Mouse (Mus musculus) gastrocnemius, adult 8-10 months (tissue): ENCODE results near the gene Fibcd1. TPM values are rescaled to one million over a fixed set of nuclear protein-coding genes. Genes with fewer than 3 reads are reported as not detected.

Experiments used
- DNase-seq, 2 experiments: peaks; one replicate each; pipeline ENCODE4 v3.0.0; 2022; ENCODE audit warnings: low spot score in 2 of 2
- total RNA-seq, 4 experiments: library from RNA; stranded (reverse); gene quantifications; 2 replicates each; pipeline ENCODE4 v1.2.4; 2022

The Fibcd1 gene
- total RNA-seq: not detected

DNA sequence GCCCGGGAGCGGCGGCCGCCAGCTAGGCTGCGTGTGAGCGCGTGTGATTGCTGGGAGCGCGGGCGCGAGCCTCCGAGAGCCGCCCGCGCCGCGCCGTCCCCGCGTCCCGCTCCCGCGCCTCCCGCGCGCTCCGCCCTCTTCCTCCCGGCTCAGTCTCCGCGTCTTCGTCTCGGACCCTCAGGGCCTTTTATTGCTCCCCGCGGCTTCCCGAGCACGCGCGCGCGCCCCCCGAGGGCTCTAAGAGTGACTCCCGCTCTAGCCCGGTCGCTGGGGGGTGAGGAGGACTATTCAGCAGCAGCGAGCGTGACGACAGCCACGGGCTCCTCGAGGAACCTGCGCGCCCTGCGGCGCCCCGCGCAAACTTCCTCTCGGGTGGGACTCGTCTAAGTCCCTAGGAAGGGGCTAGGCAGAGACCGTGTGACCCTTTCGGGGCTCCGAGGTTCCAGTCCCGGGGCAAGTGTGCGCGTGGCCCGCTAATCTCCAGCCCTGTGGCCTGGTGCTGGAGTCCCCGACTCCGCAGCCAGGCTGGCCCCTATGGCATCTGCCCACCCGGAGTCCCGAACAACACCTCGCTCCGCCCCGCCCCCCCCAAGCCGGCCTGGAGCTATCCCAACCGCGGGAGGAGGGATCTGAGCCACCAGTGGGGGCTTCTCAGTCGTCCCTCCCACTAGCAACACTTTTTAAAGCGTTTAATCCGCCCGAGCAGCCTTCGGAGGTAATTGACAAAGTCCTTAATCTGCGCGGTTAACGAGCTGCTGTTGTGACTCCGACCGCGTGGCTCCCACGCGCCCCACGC, at the start of gene Fibcd1:
Fibcd1 (minus strand) TSS at position 110 of the 796 bp plus-strand sequence.
- DNase-seq: no peak

GRCm38 (mm10) chr2:31894221-31894870, 48.5 kb upstream of the Fibcd1 start:
- DNase-seq: peak; percentile 31 to 64

- peak; percentile 41 to 78 for DNase-seq
These were observed 47.4 kb upstream of the Fibcd1 start for GRCm38 (mm10) chr2:31893110-31893669.

- no peak for DNase-seq
These were observed 45.4 kb upstream of the Fibcd1 start for GRCm38 (mm10) chr2:31891219-31891618.

DNA sequence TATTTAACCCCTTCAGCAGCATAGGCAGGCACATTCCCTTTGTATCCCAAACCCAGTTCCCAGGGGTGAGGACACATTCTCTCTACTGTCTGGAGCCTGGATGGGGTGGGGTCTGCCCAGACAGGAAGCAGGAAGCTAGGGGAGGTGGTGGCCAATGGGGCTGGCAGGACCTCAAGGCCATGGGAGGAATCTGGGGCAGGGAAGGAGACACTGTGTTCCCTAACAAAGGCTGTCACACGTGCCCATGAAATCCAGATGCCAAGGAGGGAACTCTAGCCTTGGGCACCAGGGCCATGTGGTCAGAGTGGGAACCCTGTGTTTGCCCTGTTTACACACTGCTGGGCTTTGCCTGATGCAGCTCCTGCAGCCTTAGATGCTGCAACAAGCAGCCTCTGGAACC, 43.1 kb upstream of the Fibcd1 start:
- no peak for DNase-seq

- peak; percentile 34 to 39 for DNase-seq
These were observed 41.2 kb upstream of the Fibcd1 start, which contains the start of gene Lamc3 for GRCm38 (mm10) chr2:31887030-31887429. Lamc3 (plus strand) TSS chr2:31887291.

GRCm38 (mm10) chr2:31884806-31885205, 39.0 kb upstream of the Fibcd1 start:
- DNase-seq: no peak

DNA sequence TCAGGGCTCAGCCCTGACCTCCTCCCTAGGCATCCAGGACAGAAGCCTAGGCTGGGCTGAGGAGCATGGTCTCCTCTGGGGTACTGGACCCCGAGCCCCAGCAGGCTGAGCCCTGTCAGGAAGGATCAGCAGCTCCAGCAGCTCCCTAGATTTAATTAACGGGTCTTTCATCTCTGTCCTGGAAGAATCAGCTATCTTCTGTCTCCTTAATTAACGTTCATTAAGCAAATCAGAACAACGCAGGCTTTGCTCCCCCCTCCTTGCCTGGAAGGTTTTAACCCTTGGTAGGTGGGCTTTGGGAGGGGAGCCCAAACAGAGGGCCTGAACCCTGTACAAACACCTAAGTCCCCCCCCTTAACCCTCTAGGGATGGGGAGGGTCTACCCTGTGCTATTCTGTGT, 37.3 kb upstream of the Fibcd1 start:
- no peak for DNase-seq

DNA sequence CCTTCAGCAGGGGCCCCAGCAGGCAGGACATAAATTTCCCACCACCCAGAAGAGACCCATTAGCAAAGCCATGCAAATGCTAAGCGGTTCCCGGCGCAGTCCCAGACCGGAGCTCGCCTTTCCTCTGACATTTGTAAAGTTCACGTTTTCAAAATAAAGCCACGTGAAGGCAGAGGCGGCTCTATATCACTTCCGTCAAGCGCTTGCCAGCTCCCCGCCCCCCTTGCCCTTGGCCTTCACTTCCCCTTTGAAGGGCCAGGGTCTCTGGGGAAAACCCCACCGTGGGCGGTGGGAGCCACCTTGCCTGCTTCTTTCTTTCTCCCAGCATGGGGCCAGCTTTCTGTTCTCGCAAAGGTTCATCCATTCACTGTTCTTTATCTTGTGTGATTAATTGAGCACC, 35.1 kb upstream of the Fibcd1 start:
- no peak for DNase-seq

DNA sequence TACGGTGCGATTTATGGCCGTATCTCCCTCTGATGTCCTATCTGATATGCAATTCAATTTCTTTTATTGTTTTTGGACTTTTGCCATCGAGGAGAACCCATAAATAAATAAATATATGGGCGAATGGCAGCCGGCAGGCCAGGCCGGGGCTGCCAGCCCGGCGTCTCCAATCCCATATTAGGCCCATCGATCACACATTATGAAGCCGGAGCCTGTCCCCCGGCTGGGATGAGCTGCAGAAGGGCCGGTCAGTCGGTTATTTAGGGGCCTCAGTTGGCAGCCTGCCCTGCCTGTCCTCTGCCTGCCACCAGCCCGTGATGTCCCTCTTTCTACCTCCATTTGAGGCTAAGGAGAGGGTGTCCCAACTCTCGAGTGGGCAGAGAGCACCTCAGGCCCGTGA, 32.8 kb upstream of the Fibcd1 start:
- no peak for DNase-seq

DNA sequence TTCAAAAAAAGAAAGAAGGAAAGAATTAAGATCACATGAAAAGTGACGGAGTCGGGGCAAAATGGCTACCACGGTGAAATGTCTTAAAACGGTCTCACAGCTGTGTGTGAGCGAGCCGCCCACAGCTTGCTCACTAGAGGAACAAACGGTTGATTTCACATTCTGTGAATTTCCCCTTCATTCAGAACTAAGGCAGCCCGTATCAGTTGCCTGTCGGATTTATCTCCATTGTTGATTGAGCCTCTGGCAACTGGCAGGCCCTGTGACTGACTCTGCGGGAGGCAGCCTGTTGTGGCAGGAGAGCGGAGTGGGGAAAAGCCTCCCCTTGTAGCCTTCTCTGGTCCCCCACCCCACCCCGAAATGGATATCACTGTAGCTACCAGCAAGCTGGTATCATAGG, 30.6 kb upstream of the Fibcd1 start:
- no peak for DNase-seq

DNA sequence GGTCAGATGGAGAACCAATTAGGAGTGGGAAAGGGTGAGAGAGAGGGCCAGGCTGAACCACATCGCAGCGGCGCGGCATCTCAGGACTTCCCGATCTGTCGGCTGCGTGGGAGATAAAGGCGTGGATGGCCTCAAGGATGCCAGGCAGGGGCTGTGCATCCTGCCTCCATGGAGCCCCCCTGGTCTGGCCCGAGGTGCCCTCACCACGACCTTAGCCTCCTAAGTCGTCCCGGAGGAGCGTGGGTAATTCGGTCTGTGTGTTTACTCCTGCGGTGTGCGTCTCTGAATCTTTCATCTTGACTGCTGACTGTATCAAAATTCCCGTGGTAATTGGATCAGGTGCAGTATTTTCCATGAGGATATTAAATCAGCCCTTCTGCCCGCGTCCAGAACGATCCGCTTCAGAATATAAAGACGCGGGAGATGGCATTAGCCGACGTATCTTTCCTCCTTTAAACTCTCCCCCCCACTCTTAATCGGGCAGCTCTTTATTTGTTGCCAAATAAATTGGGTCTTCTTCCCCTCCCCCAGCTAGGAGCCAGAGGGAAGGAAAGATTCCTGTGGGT, 28.6 kb upstream of the Fibcd1 start:
- no peak for DNase-seq

GRCm38 (mm10) chr2:31870683-31871082, 24.9 kb upstream of the Fibcd1 start:
- DNase-seq: no peak

GRCm38 (mm10) chr2:31869692-31870091, 23.9 kb upstream of the Fibcd1 start:
- DNase-seq: no peak

DNA sequence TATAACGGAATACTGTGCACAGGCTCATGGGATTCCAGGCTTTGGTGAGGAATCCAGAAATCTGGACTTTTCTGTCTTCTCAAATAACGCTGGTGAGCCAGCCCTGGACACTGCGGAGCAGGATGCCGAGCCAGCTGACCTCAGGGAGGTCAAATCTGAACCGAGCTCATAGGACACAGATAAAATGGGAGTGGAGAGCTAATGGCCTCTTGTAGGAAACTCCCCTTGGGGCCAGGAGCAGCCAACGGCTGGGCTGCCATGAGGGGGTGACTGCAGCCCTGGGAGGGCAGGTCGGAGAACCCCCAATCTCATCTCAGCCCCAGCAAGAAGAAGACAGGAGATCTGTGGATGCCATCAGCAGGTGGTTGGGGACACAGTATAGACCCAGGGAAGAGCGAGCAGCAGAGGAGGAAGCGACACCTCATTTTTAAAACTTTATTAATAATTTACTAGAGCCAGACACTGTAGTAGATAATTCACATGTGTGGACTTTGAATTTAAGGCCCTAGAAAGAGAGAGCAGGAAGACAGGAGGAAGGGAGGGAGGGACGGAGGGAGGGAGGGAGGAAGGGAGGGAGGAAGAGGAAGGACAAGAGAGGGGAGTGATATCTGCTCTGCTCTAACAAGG, 22.8 kb upstream of the Fibcd1 start:
- DNase-seq: peak in 1 of 2 experiments; percentile 26

- DNase-seq: no peak
These were observed 22.1 kb upstream of the Fibcd1 start for GRCm38 (mm10) chr2:31867773-31868537.

DNA sequence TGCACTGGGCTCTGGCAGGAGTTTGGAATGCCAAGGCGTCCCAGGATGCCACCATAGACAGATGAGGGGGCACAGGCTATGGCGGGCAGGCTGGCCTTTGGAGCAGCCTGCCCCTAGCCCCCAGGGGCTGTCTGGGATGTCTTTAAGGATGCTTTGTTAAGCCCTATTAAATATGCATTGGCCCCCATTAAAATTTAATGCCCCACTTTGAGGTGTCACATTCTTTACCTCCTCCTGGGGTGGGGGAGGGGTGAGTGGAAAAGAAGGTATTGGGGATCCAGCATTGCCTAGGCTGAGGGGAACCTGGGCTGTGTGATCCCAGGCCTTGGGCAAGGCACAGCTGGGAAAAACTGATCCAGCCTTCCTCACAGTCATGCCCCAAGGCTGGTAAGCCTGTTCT, 20.0 kb upstream of the Fibcd1 start:
- no peak for DNase-seq

GRCm38 (mm10) chr2:31865322-31865721, 19.5 kb upstream of the Fibcd1 start:
- no peak for DNase-seq

GRCm38 (mm10) chr2:31864891-31865290, 19.1 kb upstream of the Fibcd1 start:
- DNase-seq: no peak

DNA sequence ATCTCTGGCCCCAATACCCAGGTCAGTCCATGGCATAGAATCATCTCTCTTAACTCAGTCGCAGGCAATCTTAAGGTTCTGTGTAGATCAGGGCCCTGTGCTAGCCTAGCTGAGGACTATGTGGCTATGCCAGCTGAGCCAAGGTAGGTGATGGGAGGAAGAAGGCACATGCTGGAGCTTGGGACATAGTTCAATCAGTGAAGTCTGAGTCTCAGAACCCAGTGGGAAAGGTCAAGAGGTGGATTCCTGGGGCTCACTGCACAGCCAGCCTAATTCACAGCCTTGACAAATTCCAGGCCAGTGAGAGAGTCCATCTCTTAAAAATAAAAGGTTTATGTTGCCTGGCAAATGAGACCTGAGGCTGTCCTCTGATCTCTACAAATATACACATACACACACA, 18.0 kb upstream of the Fibcd1 start:
- DNase-seq: no peak

- DNase-seq: no peak
These were observed 17.1 kb upstream of the Fibcd1 start for GRCm38 (mm10) chr2:31862919-31863318.
